In genomic region chr15:31636091-31636595, GRCm38 (mm10) we compare ENCODE assay signal across 18 mouse cellular contexts. TPM values are rescaled to one million over a fixed set of nuclear protein-coding genes. Genes with fewer than 3 reads are reported as not detected.
DNase-seq lines count a peak whose midpoint lies in the region; TF ChIP-seq lines count a peak whose summit lies in the region.
"Had no signal": no experiment of that assay in that cellular context is flagged by ENCODE, and none has a peak within 500 bp of the region (broad histone marks: within the 10 kb centered on the region; RNA-seq: fewer than 3 reads in every experiment).

No protein-coding gene starts in this region.

- no peaks in the 10 kb centered on the region for H3K27me3 ChIP-seq in C2C12 (ENCODE audit: control insufficient read depth, insufficient read depth, insufficient read length)
- H3K27me3 ChIP-seq: embryonic facial prominence, embryonic 12.5 days; forebrain, embryonic 15.5 days; heart, embryonic 12.5 days; intestine, embryonic 15.5 days had no signal

- TF ChIP-seq CTCF in C2C12 (IDR thresholded peaks at IDR 0.05; ENCODE audit: control insufficient read depth, insufficient read depth, insufficient read length): no peak

- no peaks in the 10 kb centered on the region for H3K79me3 ChIP-seq in C2C12 (ENCODE audit: low read depth)

- peak; percentile 87 to 92 for DNase-seq in adrenal gland, adult (ENCODE audit: inconsistent age in 2 of 2, low spot score in 1 of 2)
- DNase-seq in adrenal gland, postnatal 4 days (ENCODE audit: low spot score in 2 of 2): no peak
- DNase-seq in adrenal gland, adult 8-10 months: peak; percentile 83
- DNase-seq in adrenal gland, postnatal 36 days: peak; percentile 77 to 81
- DNase-seq in kidney, postnatal 4 days: no peak
- DNase-seq in MN1 (ENCODE audit: low spot score): no peak
- no peak for DNase-seq in retina, postnatal 1 day
- DNase-seq: cerebellum, adult 18-20 months; cerebellum, postnatal 25 days; gastrocnemius, postnatal 10 days; heart, adult 18-20 months; kidney, adult 8-10 months had no signal

- no peaks in the 10 kb centered on the region for H3K79me2 ChIP-seq in C2C12 (ENCODE audit: control insufficient read depth, insufficient read depth)

- H3K4me3 ChIP-seq in C2C12 (ENCODE audit: insufficient read depth, poor library complexity, severe bottlenecking): no peak overlapping the region
- H3K4me3 ChIP-seq: embryonic facial prominence, embryonic 12.5 days; forebrain, embryonic 15.5 days; heart, embryonic 12.5 days; hindbrain, embryonic 10.5 days; intestine, embryonic 15.5 days had no signal

- no peak overlapping the region for H3ac ChIP-seq in C2C12 (ENCODE audit: control insufficient read depth, insufficient read length, low read depth)

- no peaks in the 10 kb centered on the region for H3K36me3 ChIP-seq in C2C12 (ENCODE audit: control insufficient read depth, insufficient read depth)
- H3K36me3 ChIP-seq: embryonic facial prominence, embryonic 12.5 days; forebrain, embryonic 15.5 days; heart, embryonic 12.5 days; hindbrain, embryonic 10.5 days; intestine, embryonic 15.5 days had no signal

TF ChIP-seq in C2C12, 6 proteins besides CTCF, POLR2A, EP300 and RAD21:
- TF ChIP-seq FOSL1 (IDR thresholded peaks at IDR 0.05; ENCODE audit: insufficient read depth, low read length, poor library complexity, severe bottlenecking) (no peak), CEBPB (IDR thresholded peaks at IDR 0.05; ENCODE audit: low read depth) (peak; percentile 1), MYOG (IDR thresholded peaks at IDR 0.05; ENCODE audit: control insufficient read depth, extremely low read depth, insufficient read length) (no peak)

RNA-seq across cellular contexts. Expression of gene Fam173b, which starts 34.5 kb away (rescaled TPM):
- total RNA-seq in adrenal gland, postnatal 4 days (2021): 10 to 100 TPM; 17.1 to 17.4 TPM
- polyA plus RNA-seq in C2C12 (2012; fragmentation: generic; extraction: Trizol): 34.0 TPM
- total RNA-seq in adrenal gland, adult 8-10 months (2022): 10 to 100 TPM; 25.9 to 29.7 (median 27.9) TPM
- total RNA-seq in adrenal gland, postnatal 36 days (2021): 10 to 100 TPM; 22.4 to 25.2 TPM

RNA-seq across cellular contexts. Expression of gene Cct5, which starts 34.5 kb away (rescaled TPM):
- 100 to 1,000 TPM; 310 to 330 TPM for total RNA-seq in adrenal gland, postnatal 4 days (2021)
- 619 TPM for polyA plus RNA-seq in C2C12 (2012; fragmentation: generic; extraction: Trizol)
- 100 to 1,000 TPM; 232 to 302 (median 271) TPM for total RNA-seq in adrenal gland, adult 8-10 months (2022)
- total RNA-seq in adrenal gland, postnatal 36 days (2021): 100 to 1,000 TPM; 318 to 346 TPM

Comparison
In these comparisons a context has a peak if more than half of its experiments do, and no peak if none do; other contexts are left out.
1. DNase-seq: peak in adrenal gland, adult (2 of 2), adrenal gland, adult 8-10 months (single experiment) and adrenal gland, postnatal 36 days (2 of 2); none in adrenal gland, postnatal 4 days (0 of 2), kidney, postnatal 4 days (0 of 2), MN1 (single experiment) and retina, postnatal 1 day (single experiment).